Mouse (Mus musculus): Measurements from ENCODE around the gene Nrsn1. TPM values are rescaled to one million over a fixed set of nuclear protein-coding genes. Genes with fewer than 3 reads are reported as not detected.
A peak's percentile ranks its signal among the peaks of the same experiment; 100 is the strongest.
"Not testable (repeated sequence)": the region's sequence is repeated elsewhere in the genome, so short reads cannot be mapped to it uniquely, and the experiment has no call there.

Gene Nrsn1
- total RNA-seq (2021), result not detected

GRCm38 (mm10) chr13:25270402-25270801 is at the start of gene Nrsn1:
Gene Nrsn1 (minus strand): TSS chr13:25270502.
- intact Hi-C loops (cut with DNase I); DNase-seq: not testable (repeated sequence)

DNA sequence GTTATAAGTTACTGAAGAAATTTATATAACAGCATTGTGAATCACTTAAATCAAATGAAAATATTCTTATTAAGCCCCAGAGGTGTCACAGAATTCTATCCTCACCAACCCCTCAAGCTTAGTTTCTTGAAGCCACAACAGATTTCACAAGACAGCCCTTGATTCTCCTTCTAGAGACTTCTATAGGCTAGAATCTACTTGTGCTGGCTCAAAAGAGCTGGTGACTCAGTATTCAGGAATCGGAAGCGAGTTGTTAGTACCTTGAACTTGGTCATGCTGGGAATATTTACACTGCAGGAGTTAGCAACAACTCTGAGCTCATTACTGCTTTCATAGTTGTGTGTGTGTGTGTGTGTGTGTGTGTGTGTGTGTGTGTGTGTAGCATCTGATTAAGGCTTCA is 41.8 kb upstream of the Nrsn1 start:
- DNase-seq, result no peak
- intact Hi-C loops (cut with DNase I), result no loop called here

- no peak for DNase-seq
- intact Hi-C loops (cut with DNase I), result no loop called here
Measured at GRCm38 (mm10) chr13:25310068-25310467, 39.8 kb upstream of the Nrsn1 start.

GRCm38 (mm10) chr13:25288736-25289135 is 18.4 kb upstream of the Nrsn1 start:
- DNase-seq, result no peak
- intact Hi-C loops (cut with DNase I), result no loop called here

- DNase-seq, result no peak
- intact Hi-C loops (cut with DNase I), result no loop called here
Measured at GRCm38 (mm10) chr13:25274934-25275565, 4.7 kb upstream of the Nrsn1 start.

DNA sequence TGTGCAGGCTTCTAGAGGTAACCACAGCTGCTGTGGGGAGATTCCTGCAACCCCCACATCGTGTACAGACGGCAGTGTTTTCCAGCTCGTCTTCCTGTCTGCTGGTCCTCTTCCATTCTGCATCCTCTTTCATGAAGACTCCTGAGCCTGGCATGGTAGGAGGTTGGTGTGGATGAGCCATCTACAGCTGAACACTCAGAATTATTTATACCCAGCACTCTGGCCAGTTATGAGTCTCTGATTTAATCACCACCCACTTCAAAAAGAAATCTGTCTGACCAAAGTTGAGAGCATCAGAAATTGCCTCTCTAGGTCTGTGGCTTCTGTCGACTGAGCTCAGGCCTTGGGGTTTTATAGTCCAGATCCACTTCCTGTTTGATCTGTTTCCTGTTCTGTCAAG is 1.9 kb upstream of the Nrsn1 start:
- intact Hi-C loops (cut with DNase I), result no loop called here
- DNase-seq, result no peak

DNA sequence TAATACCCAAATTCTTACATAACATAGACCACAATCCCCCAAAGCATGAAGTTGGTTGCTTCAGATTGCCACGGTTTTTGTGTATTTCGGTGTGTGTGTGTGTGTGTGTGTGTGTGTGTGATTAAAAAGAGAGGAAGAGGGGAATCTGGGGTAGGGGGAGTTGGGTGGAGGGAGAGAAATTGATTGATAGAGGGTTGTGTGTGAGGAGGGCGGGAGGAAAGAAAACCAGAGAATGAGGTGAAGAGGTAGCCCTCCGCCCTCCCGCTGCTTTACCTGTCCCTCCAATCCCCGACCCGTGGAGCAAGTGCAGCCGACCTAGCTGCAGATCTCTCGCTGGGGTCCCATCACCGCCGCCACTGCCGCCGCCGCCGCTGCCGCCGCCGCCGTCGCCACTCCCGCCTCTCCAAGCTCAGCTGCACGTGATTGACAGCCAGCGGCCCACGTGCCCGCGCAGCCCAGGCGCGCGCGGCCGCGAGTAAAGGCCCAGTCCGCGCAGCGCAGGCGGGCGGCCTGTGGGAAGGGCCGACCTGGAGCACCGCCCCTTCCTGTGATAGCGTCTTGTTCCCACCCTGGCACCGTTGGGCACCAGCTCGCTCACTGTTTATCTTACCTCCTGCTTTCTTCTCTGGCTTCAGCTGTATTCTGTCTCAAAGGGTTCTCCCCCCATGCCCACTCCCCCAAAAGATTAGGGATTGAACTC is 583 bp downstream of the Nrsn1 start:
- DNase-seq, result no peak

GRCm38 (mm10) chr13:25269039-25269438 is 1.3 kb downstream of the Nrsn1 start:
- intact Hi-C loops (cut with DNase I), result no loop called here
- peak; percentile 73 to 80 for DNase-seq

More for the DNA sequence above, 583 bp downstream of the Nrsn1 start:
- intact Hi-C loops (cut with DNase I), result no loop called here

DNA sequence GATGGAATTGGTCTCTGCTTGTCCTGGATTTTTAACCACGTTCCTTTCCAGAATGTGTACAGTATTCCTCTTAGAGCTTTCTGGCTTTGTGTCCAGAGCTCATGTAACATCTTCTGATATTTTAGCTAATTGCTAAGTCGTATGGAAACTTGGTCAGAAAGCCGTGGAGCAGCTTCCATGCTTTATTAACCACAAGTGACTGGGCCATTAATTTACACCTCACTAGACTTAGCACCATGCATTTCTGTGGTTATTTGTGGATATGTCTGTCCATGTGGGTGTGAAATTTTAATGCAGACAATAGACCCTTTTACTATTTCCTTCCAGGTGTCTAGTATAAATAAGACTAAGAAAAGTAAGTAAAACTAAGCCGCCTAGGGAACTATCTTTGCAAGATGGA is 7.6 kb downstream of the Nrsn1 start:
- DNase-seq, result no peak
- intact Hi-C loops (cut with DNase I), result no loop called here

DNA sequence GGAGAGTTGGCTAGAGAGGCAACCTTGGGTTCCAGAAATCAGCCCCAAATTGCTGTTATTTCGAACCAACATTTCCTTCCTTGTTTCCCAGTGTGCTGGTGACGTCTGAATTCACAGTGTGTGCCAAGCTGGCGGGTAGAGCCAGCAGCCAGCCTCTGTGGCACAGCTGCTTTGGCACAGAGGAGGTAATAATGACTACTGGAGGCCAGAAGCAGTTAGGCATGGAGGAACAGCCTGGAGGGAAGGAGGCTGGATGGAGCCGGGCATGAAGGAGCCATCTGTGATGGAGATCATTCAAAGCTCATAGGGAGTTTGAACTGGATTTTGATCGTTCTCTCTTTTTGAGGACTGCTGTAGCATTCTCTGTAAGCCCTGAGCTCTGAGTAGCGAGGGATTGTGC is 12.7 kb downstream of the Nrsn1 start:
- DNase-seq, result no peak
- intact Hi-C loops (cut with DNase I), result no loop called here

GRCm38 (mm10) chr13:25254478-25255263 is 15.6 kb downstream of the Nrsn1 start:
- peak; percentile 29 to 31 for DNase-seq
- intact Hi-C loops (cut with DNase I), result no loop called here

DNA sequence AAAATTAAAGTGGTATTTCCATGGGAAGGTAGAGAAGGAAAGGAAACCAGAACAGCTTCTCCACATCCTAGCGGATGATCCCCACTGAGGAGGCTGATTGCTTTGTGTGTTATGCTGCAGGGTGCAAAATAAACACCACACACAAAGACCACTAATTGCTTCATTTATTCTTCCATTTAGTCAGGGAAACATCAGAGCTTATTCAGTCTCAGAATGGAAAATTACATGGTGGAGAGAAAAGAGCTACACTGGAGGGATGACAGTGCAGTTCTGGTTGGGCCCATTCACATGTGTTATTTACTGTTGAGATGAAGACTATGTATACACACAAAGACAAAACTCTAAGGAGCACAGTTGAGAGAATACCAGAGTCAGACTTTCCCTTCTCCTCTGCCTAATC is 18.4 kb downstream of the Nrsn1 start:
- no peak for DNase-seq
- intact Hi-C loops (cut with DNase I), result no loop called here

- DNase-seq, result no peak
- intact Hi-C loops (cut with DNase I), result no loop called here
Measured at GRCm38 (mm10) chr13:25220186-25220787, 50.0 kb downstream of the Nrsn1 start.

DNA sequence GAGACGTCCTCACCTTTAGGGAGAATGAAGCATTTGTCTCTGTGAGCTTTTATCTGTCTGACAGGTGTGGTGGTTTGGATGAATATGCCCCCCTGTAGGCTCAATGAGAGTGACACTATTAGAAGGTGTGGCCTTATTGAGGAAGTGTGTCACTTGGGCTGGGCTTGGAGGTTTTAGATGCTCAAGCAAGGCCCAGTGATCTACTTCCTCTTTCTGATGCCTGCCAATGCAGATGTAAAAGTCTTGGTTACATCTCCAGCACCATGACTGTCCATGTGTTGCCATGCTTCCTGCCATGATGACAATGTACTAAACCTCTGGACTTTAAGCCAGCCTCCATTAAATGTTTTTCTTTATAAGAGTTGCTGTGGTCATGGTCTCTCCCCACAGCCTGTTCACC is 51.9 kb downstream of the Nrsn1 start:
- no peak for DNase-seq

DNA sequence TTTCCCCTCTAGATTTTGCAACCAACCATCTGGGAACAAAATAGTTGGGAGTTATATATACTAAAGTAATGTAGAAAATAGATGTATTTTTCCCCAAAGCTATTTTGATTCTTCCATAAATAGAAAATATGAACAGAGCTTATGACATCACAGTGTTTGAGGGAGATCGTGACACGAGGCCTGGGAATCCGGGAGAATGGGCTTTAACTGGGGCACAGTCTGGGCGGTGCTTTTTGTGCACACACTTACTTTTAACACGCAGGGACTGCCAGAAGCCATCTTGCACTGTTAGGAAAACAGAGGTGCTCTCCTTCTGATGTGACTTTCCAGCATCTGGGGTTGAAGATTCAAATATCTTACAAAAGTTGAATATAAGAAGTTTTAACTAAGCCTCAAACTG is 63.4 kb downstream of the Nrsn1 start:
- intact Hi-C loops (cut with DNase I), result no loop called here
- no peak for DNase-seq

More for the DNA sequence above, 51.9 kb downstream of the Nrsn1 start:
- intact Hi-C loops (cut with DNase I), result no loop called here

Other genes with a start within 250 kb of the Nrsn1 start
- under 1 TPM in 1 of 2 experiments, not detected in 1; 0.14 TPM for gene Dcdc2a, start 214.5 kb downstream of the Nrsn1 start, total RNA-seq (2021)

Data from heart, postnatal 10 days (tissue).